Mouse (Mus musculus) stomach, embryonic 16.5 days (tissue): ENCODE measurements at regions not wholly inside any gene's neighbourhood (a gene's known extent, or its start where the extent isn't known, plus 50 kb on each side); places are given as distances from the start of the nearest gene placed in this dataset.
"Not testable (repeated sequence)": the region's sequence is repeated elsewhere in the genome, so short reads cannot be mapped to it uniquely, and the experiment has no call there.

Experiments
- ATAC-seq: fragments of 200-750 bp; cut with Nextera tagmentation; 2 replicates; pipeline ENCODE4 v1.8.0; 2017; ENCODE audit warnings: moderate number of reproducible peaks, moderate TSS enrichment; ENCODE audit not compliant: insufficient read depth, low FRiP score
- H3K27ac ChIP-seq: fragments of 300-500 bp; sonication (generic); 2 replicates; pipeline ENCODE4 v1.5.1; 2014; ENCODE audit warnings: low read length
- H3K27me3 ChIP-seq: fragments of 300-500 bp; sonication (generic); 2 replicates; pipeline ENCODE4 v1.6.1; 2014; ENCODE audit warnings: low read length, control low read depth, mixed read lengths; ENCODE audit not compliant: control insufficient read depth, insufficient read depth
- H3K36me3 ChIP-seq: fragments of 300-500 bp; sonication (generic); 2 replicates; pipeline ENCODE4 v1.6.1; 2014; ENCODE audit warnings: low read length; ENCODE audit not compliant: control insufficient read depth, insufficient read depth
- H3K4me1 ChIP-seq: fragments of 300-500 bp; sonication (generic); 2 replicates; pipeline ENCODE4 v1.6.1; 2014; ENCODE audit warnings: low read length, control low read depth, mixed read lengths; ENCODE audit not compliant: control insufficient read depth, insufficient read depth
- H3K4me2 ChIP-seq: fragments of 300-500 bp; sonication (generic); 2 replicates; pipeline ENCODE4 v1.6.1; 2014; ENCODE audit warnings: low read depth, low read length, mixed read lengths
- H3K4me3 ChIP-seq: fragments of 300-500 bp; sonication (generic); replicated peaks from 2 replicates; pipeline ENCODE4 v1.5.1; 2014; ENCODE audit warnings: mild to moderate bottlenecking, low read length
- H3K9ac ChIP-seq: fragments of 300-500 bp; sonication (generic); 2 replicates; pipeline ENCODE4 v1.6.1; 2014; ENCODE audit warnings: low read length
- H3K9me3 ChIP-seq: fragments of 300-500 bp; sonication (generic); replicated peaks from 2 replicates; pipeline ENCODE4 v1.6.1; 2016; ENCODE audit warnings: low read length, control low read depth; ENCODE audit not compliant: control insufficient read depth
- WGBS: fragments of 180-500 bp; shearing (Covaris S2); extraction: QIAGEN DNeasy Blood & Tissue Kit; methylation state at CpG from one replicate; pipeline ENCODE4 v1.1.7; 2014; 5-methylcytosine and 5-hydroxymethylcytosine counted together

DNA sequence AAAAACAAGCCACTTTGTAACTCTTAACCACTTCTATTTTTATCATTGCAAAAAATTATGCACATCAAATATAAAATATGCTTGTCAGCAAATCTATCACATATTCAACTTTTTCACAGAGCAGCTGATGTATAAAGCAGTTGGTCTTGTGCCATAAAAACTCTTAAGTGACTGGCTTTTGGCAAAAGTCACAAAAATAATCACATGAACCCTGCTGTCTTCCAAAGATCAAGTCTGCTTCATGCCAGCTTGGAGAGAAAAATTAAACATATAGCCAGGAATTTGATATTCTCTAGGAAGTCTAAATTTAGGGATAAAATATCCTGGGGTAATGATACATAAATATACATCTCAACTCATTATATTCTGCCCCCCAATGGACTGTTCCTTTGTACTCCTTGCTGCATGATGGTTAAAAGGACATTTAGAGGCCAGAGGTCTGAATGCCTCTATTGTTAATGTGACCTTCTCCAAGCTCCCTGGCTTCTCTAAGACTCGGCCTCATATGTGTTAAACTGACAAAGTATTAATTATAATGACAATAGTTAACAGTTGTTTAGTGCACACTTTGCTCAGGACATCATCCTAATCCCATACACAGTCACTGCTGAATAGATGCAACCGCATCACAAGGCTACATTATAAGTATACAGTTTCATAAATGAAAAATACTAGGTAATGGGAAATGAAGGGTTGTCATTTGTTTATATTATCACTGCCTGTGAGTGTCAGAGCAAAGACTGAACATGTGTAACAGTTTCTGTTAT lies 422.9 kb upstream of the Hs3st1 start:
- Histone ChIP-seq H3K4me2 (no peak overlapping the region), H3K27ac (no peak overlapping the region), H3K27me3 (no peaks in the 10 kb centered on the region), H3K36me3 (no peaks in the 10 kb centered on the region), H3K4me1 (no peaks in the 10 kb centered on the region), H3K9me3 (no peaks in the 10 kb centered on the region), H3K4me3 (no peak overlapping the region), H3K9ac (no peak overlapping the region)
- ATAC-seq, result no peak
- 66% methylated on average over 2 of the region's 2 CpGs for WGBS

DNA sequence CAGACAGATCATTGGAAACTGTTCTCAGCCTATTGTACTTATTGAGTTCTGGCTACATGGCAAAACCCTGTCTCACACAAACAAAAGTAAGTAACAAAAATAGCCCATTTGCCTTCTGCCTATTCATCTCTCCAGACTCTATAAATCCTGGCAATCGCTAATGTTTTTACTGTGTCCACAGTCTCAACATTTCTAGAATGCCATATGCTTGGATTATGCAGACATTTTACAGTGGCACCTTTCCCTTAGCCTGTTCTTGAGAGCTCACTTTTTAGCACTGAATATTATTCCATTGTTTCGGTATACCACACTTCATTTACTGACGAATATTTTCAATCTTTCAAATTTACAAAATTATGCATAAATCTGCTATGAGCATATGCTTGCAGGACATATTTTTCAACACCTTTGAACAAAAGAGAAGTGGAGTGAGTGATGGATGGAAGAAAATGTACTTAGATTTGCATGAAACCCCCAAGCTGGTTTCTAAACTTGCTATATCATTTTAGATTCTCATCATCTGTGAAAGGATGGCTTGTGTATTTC lies 381.5 kb upstream of the Hs3st1 start:
- Histone ChIP-seq H3K4me3 (no peak overlapping the region), H3K36me3 (no peaks in the 10 kb centered on the region), H3K27me3 (no peaks in the 10 kb centered on the region), H3K9ac (no peak overlapping the region), H3K4me2 (no peak overlapping the region), H3K27ac (no peak overlapping the region), H3K4me1 (no peaks in the 10 kb centered on the region), H3K9me3 (no peaks in the 10 kb centered on the region)
- 86% methylated on average over 3 of the region's 3 CpGs for WGBS
- no peak for ATAC-seq

DNA sequence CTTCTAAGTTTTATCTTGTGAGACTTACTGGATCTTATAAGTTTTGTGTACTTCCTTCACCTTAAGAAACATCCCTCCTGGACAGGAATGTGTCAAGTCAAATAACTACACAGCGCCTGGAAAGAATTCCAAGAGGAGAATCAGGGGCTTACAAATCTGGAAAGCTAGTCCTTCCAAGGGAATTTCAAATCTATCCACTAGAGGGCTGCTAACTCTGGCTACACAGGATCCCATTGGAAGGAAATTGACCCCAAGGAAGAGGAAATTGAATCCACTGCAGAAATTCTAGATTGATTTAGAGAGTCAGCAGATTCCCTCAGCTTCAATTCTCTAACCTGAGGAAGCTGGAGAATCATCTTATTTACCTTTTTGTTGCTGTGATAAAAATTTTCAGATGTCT lies 369.1 kb upstream of the Hs3st1 start:
- ATAC-seq, result no peak

DNA sequence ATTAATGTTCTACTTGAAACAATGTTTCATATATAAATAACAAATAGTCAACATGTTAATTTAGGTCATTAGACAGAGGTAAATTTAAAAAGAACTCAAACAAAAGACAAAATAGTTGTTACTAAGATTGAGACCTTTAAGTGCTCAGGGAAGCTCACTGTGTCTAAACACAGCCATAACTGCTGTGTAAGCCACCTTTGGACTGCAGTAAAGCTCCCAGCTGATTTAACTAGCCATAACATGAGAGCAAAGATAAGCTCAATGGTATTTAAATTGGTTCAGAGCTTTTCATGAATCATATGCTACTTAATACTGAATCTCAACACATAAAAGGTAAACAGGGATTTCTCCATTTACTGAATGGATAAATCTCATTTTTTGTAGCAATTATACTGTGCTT lies 361.6 kb upstream of the Hs3st1 start:
- no peak overlapping the region for H3K27ac ChIP-seq
- H3K27me3 ChIP-seq, result no peaks in the 10 kb centered on the region
- H3K9me3 ChIP-seq, result no peaks in the 10 kb centered on the region
- no peak overlapping the region for H3K9ac ChIP-seq
- no peak for ATAC-seq
- no peaks in the 10 kb centered on the region for H3K4me1 ChIP-seq
- H3K36me3 ChIP-seq, result no peaks in the 10 kb centered on the region
- H3K4me2 ChIP-seq, result no peak overlapping the region
- no peak overlapping the region for H3K4me3 ChIP-seq

More for the DNA sequence above, 369.1 kb upstream of the Hs3st1 start:
- Histone ChIP-seq H3K27ac (no peak overlapping the region), H3K9me3 (no peaks in the 10 kb centered on the region), H3K9ac (no peak overlapping the region), H3K4me1 (no peaks in the 10 kb centered on the region), H3K4me3 (no peak overlapping the region), H3K36me3 (no peaks in the 10 kb centered on the region), H3K27me3 (no peaks in the 10 kb centered on the region), H3K4me2 (no peak overlapping the region)
- 40% methylated on average over 1 of the region's 1 CpGs for WGBS

DNA sequence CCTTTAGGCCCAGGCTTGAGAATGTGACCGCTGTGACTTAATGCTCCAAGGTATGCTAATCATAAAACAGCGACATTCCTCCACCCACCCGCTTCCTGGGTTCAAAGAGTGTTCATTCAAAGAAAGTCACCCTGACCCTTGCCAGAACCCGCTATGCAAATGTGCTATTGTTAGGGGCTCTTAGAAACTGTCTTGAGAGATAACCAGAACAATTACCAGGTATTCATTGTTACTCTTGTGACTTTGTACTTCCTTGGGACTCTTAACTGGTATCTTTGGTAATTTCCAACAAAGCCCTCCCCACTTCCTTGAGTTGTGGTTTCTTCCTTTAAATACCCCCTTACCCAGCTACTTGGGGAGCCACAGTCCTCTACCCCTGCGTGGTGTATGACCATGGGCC lies 334.3 kb upstream of the Hs3st1 start:
- ATAC-seq, H3K9me3 ChIP-seq, H3K9ac ChIP-seq, H3K36me3 ChIP-seq, H3K4me1 ChIP-seq, H3K27me3 ChIP-seq, H3K4me2 ChIP-seq, H3K27ac ChIP-seq, H3K4me3 ChIP-seq: not testable (repeated sequence)
- 84% methylated on average over 5 of the region's 5 CpGs for WGBS

DNA sequence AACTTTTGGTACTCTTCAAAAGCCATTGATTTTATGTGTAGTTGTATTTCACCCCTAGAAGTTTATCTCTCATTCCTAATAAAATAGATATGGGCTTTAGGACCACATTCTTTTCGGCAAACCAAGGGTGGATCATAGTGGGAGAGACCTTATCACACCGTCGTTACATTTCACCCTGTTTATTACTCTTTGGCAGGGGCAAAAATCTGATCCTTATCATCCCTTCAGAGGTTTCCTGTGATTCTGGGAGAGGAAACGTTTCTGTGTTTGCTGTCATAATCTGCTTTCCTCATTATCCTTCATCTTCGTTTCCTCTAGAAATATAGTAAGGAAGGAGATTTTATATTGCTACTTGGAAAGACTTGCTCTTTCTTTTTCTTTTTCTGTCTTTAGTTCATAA lies 290.0 kb upstream of the Hs3st1 start:
- Histone ChIP-seq H3K36me3 (no peaks in the 10 kb centered on the region), H3K4me1 (no peaks in the 10 kb centered on the region), H3K4me2 (no peak overlapping the region), H3K9ac (no peak overlapping the region), H3K27me3 (no peaks in the 10 kb centered on the region), H3K9me3 (no peaks in the 10 kb centered on the region), H3K27ac (no peak overlapping the region), H3K4me3 (no peak overlapping the region)
- 56% methylated on average over 5 of the region's 5 CpGs for WGBS
- ATAC-seq, result no peak

DNA sequence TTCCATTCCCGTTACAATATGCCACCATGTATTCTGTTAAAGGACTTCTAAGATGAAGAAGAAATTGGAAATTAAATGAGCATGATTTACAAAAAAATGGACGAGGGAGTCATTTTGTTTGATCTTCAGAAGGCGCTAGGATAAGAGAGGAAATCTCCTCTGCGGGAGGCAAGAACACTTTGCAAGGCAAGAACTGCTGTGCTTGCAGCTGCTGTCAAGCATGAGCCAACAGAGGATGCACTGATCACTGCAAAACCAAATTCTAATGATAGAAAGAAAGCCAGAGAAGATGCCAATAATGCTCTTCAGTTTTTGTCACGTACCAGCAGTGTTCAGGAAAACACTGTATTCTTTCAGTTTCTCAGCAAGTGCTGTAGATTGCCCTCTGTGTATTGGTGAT lies 279.2 kb upstream of the Hs3st1 start:
- H3K27me3 ChIP-seq, result no peaks in the 10 kb centered on the region
- H3K27ac ChIP-seq, result no peak overlapping the region
- no peak overlapping the region for H3K4me3 ChIP-seq
- no peak for ATAC-seq
- 79% methylated on average over 5 of the region's 5 CpGs for WGBS
- no peaks in the 10 kb centered on the region for H3K36me3 ChIP-seq
- no peak overlapping the region for H3K4me2 ChIP-seq
- no peaks in the 10 kb centered on the region for H3K4me1 ChIP-seq
- no peaks in the 10 kb centered on the region for H3K9me3 ChIP-seq
- H3K9ac ChIP-seq, result no peak overlapping the region

DNA sequence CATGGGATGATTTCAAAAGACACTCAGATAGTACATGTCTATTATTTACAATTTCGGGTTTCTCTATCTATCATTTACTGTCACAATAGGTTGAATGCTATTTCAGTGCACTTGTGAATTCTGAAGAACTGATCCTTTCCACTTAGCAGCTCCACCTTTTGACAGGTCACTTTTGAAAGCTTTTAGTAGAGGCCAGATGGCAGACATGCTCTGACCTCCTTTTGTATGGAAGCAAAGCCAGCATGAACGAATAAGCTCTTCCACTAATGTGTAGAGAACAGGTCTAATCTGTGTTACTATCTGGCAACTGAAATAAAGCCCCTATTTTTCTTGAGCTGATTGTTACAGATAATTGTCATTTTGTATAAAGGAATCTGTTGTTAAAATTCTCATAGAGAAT lies 278.4 kb upstream of the Hs3st1 start:
- WGBS, result 71% methylated on average over 2 of the region's 2 CpGs
- H3K9me3 ChIP-seq, result no peaks in the 10 kb centered on the region
- ATAC-seq, result no peak

DNA sequence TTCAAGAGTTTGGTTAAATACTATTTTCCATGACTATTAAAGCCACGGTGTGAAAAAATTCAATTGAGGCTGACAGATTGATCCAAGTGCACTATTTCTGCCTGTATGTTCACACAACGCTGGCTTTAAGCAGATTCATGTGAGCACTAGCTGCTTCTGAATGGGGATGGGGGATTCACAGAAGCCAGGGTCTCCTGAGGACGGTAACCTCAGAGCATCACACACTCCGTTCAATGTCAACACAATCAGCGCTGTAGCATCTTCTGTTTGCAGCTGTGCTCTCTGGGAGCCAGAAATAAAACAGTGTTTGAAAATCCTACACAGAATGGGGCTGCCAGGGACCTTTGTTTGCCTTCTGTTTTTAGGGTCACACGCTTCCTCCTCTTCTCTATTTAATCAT lies 275.0 kb upstream of the Hs3st1 start:
- WGBS, result 79% methylated on average over 6 of the region's 6 CpGs
- Histone ChIP-seq H3K27ac (no peak overlapping the region), H3K9me3 (no peaks in the 10 kb centered on the region), H3K4me2 (no peak overlapping the region), H3K27me3 (no peaks in the 10 kb centered on the region), H3K36me3 (no peaks in the 10 kb centered on the region), H3K4me3 (no peak overlapping the region), H3K4me1 (no peaks in the 10 kb centered on the region), H3K9ac (no peak overlapping the region)
- ATAC-seq, result no peak

More for the DNA sequence above, 278.4 kb upstream of the Hs3st1 start:
- no peak overlapping the region for H3K9ac ChIP-seq
- H3K4me3 ChIP-seq, result no peak overlapping the region
- H3K27ac ChIP-seq, result no peak overlapping the region
- H3K4me1 ChIP-seq, result no peaks in the 10 kb centered on the region
- no peaks in the 10 kb centered on the region for H3K36me3 ChIP-seq
- H3K4me2 ChIP-seq, result no peak overlapping the region
- H3K27me3 ChIP-seq, result no peaks in the 10 kb centered on the region
